Mouse (Mus musculus) cerebellum, adult 2 months (tissue): ENCODE results near the gene Kpnb1.

ENCODE experiments used
- CTCF ChIP-seq: fragments of 200-500 bp; IDR thresholded peaks from 2 replicates; pipeline ENCODE4 v1.5.1; 2011; ENCODE audit warnings: low read depth, mild to moderate bottlenecking, control low read depth, low read length, moderate library complexity, borderline replicate concordance; ENCODE audit not compliant: insufficient read depth
- POLR2A ChIP-seq: fragments of 200-500 bp; IDR thresholded peaks from 2 replicates; pipeline ENCODE4 v1.6.1; 2011; ENCODE audit warnings: low read length, control low read depth, borderline replicate concordance; ENCODE audit not compliant: insufficient read depth

GRCm38 (mm10) chr11:97138554-97139226, 49.0 kb downstream of the Kpnb1 start:
- no peak for TF ChIP-seq CTCF
- no peak for TF ChIP-seq POLR2A
